Mouse (Mus musculus): ENCODE results near the gene Otub2. TPM values are rescaled to one million over a fixed set of nuclear protein-coding genes. Genes with fewer than 3 reads are reported as not detected.

The Otub2 gene
- polyA plus RNA-seq, 1 experiment from 2014 or later: 12.2 TPM

DNA sequence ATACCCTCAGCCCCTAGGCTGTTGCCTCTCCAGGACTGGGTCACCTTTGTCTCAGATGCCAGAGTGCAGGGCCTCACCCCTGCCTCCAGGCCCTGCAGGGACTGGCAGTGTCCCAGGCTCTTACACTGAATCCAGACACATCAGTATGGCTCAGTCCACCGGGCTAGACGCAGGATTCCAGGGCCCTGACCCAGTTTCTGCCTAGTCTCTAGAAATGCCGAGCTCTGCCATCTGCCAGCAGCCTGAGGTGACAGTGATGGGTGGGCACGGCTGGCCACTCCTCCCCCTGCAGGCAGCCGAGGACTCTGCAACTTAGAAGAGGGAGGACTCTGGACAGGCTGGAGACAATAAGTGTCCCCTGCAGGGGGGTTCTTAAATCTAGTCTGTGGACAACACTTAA is 34.9 kb upstream of the Otub2 start:
- Histone ChIP-seq H3K9me3 (replicated peaks; ENCODE audit: control insufficient read depth, low read length) (no peaks in the 10 kb centered on the region), H3K36me3 (replicated peaks; ENCODE audit: control insufficient read depth, insufficient read depth, low read depth, low read length) (no peaks in the 10 kb centered on the region), H3K27me3 (ENCODE audit: control insufficient read depth, insufficient read depth, low read length) (no peaks in the 10 kb centered on the region), H3K4me3 (ENCODE audit: low read depth, low read length) (no peak overlapping the region), H3K9ac (replicated peaks; ENCODE audit: low read length) (no peak overlapping the region), H3K4me1 (ENCODE audit: control insufficient read depth, insufficient read depth, low read length) (no peaks in the 10 kb centered on the region), H3K4me2 (ENCODE audit: low read depth, low read length) (no peak overlapping the region), H3K27ac (replicated peaks; ENCODE audit: low read depth, low read length) (no peak overlapping the region)
- DNase-seq (ENCODE audit: low spot score) (peak; percentile 15), ATAC-seq (replicated peaks; ENCODE audit: insufficient number of reproducible peaks, low FRiP score, low TSS enrichment, low read depth) (no peak)
- WGBS: 14% methylated on average over 5 of the region's 5 CpGs

DNA sequence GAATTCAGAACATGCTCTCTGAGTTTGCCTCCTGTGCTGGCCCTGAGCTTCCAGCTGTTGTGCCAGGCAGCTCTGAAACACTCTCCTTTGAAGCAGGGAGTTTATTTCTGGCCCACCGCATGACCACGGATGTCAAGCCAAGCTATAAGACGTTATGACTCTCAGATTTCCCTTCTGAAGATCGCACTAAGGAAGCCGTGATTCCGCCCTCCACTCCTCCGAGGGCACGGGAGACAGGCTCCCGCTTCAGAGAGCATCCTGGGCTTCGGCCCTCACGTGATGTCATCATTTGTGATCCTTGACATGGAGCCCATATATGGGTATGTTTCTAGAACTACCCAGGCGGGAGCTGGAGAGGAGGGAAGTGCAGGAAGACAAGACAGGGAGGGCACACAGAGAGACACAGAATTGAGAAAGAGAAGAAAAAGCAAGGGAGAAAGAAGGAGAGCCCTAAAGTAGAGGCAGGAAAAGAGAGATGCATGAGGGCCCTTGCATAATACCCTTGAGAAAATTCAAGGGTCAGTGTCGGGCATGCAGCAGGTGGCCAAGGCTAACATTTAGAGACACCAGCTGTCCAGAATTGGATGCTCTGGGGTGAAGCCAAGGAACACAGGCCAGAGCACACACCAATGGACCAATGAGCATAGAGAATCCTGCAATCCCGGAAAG is 32.6 kb upstream of the Otub2 start, which contains the start of gene Asb2:
Asb2 (minus strand) TSS at position 256 of the 669 bp plus-strand sequence.
- no peaks in the 10 kb centered on the region for H3K36me3 ChIP-seq (replicated peaks; ENCODE audit: control insufficient read depth, insufficient read depth, low read depth, low read length)
- ATAC-seq (replicated peaks; ENCODE audit: insufficient number of reproducible peaks, low FRiP score, low TSS enrichment, low read depth) (no peak), DNase-seq (ENCODE audit: low spot score) (no peak)
- no peak within 1 kb of the TSS for H3K4me2 ChIP-seq (ENCODE audit: low read depth, low read length)
- no peak within 1 kb of the TSS for H3K4me3 ChIP-seq (ENCODE audit: low read depth, low read length)
- no peaks in the 10 kb centered on the region for H3K9me3 ChIP-seq (replicated peaks; ENCODE audit: control insufficient read depth, low read length)
- no peaks in the 10 kb centered on the region for H3K27me3 ChIP-seq (ENCODE audit: control insufficient read depth, insufficient read depth, low read length)
- H3K4me1 ChIP-seq (ENCODE audit: control insufficient read depth, insufficient read depth, low read length): no peaks in the 10 kb centered on the region
- H3K9ac ChIP-seq (replicated peaks; ENCODE audit: low read length): no peak within 1 kb of the TSS
- 78% methylated on average over 14 of the region's 14 CpGs for WGBS
- H3K27ac ChIP-seq (replicated peaks; ENCODE audit: low read depth, low read length): no peak within 1 kb of the TSS

DNA sequence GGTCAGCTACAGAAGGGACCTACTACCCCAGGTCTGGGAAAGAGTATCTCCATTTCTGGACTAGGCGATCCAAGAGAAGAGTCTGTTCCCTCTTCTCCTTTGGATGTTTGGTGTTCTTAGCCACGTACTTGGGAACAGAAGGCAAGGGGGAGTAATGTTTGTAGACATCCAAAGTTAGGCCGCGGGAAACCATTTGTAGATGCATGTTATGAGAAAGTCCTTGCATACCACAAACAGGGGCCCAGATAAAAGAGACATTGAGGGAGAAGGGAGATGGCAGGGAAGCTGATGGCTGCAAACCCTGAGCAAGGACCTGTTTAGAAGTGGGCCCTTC is 32.1 kb upstream of the Otub2 start:
- Histone ChIP-seq H3K9ac (replicated peaks; ENCODE audit: low read length) (no peak overlapping the region), H3K27ac (replicated peaks; ENCODE audit: low read depth, low read length) (no peak overlapping the region), H3K27me3 (ENCODE audit: control insufficient read depth, insufficient read depth, low read length) (no peaks in the 10 kb centered on the region), H3K4me2 (ENCODE audit: low read depth, low read length) (no peak overlapping the region), H3K36me3 (replicated peaks; ENCODE audit: control insufficient read depth, insufficient read depth, low read depth, low read length) (no peaks in the 10 kb centered on the region), H3K9me3 (replicated peaks; ENCODE audit: control insufficient read depth, low read length) (no peaks in the 10 kb centered on the region), H3K4me3 (ENCODE audit: low read depth, low read length) (no peak overlapping the region), H3K4me1 (ENCODE audit: control insufficient read depth, insufficient read depth, low read length) (no peaks in the 10 kb centered on the region)
- DNase-seq (ENCODE audit: low spot score) (no peak), ATAC-seq (replicated peaks; ENCODE audit: insufficient number of reproducible peaks, low FRiP score, low TSS enrichment, low read depth) (no peak)
- 92% methylated on average over 4 of the region's 4 CpGs for WGBS

DNA sequence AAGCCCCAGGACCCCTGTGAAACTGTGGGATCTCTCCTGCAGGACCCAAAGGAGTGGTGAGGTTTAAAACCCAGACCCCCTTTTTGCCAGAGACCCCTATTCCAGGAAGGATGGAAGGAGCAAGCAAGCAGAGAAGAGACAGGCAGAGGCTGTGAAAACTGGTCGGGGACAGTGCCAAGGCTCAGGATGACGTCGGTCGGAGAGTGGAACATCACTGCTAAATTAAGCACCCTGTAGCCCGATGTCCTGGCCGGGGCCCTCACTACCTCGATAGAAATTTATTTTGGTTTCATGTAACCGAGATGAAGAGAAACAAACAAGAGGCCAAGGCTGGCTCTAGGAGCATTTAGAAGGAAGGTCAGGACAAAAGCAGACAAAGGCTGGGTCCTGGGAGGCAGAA is 30.3 kb upstream of the Otub2 start:
- H3K9ac ChIP-seq (replicated peaks; ENCODE audit: low read length): no peak overlapping the region
- H3K4me2 ChIP-seq (ENCODE audit: low read depth, low read length): no peak overlapping the region
- no peaks in the 10 kb centered on the region for H3K27me3 ChIP-seq (ENCODE audit: control insufficient read depth, insufficient read depth, low read length)
- no peaks in the 10 kb centered on the region for H3K4me1 ChIP-seq (ENCODE audit: control insufficient read depth, insufficient read depth, low read length)
- WGBS: 68% methylated on average over 8 of the region's 8 CpGs
- H3K36me3 ChIP-seq (replicated peaks; ENCODE audit: control insufficient read depth, insufficient read depth, low read depth, low read length): no peaks in the 10 kb centered on the region
- DNase-seq (ENCODE audit: low spot score): no peak
- no peaks in the 10 kb centered on the region for H3K9me3 ChIP-seq (replicated peaks; ENCODE audit: control insufficient read depth, low read length)
- H3K4me3 ChIP-seq (ENCODE audit: low read depth, low read length): no peak overlapping the region
- H3K27ac ChIP-seq (replicated peaks; ENCODE audit: low read depth, low read length): no peak overlapping the region
- no peak for ATAC-seq (replicated peaks; ENCODE audit: insufficient number of reproducible peaks, low FRiP score, low TSS enrichment, low read depth)

DNA sequence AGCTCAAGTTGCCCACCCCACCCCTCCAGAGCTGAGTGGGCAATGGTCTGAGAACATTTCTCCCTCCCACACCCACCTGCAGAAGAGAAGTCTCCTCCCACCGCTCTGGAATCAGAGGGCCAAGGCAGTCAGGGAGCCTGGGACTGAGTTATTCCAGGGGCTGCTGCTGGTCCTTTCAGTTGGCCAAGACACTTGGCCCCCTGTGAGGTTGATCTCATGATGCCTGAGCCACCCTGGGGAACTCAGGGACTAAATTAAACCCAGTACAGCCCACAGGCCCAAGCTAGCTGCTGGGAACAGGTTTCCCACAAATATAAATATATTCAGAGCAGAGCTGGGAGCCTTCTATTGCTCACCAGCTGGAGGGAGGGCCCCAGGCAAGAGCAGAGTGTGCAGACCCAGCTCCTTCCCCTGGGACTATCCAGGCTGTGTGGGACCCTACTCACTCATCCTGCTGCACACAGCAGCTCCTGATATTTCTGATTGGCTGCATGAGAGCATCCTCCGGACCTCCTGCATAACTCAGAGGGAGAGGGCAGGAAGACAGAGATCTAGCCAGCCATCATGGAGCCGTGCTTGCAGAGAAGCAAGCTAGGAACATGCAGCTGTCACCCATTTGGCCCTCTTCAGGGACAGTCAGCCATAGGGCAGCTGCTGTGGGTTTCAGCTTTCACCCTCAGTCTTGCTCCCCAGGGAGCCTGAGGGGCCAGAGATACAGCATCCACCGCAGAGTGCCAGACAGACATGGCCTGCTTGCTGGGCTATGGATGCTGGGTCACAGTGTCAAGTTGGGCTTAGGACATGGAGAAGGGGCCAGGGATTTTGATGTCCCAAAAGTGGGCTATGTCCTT is 29.3 kb upstream of the Otub2 start:
- Histone ChIP-seq H3K27ac (replicated peaks; ENCODE audit: low read depth, low read length) (no peak overlapping the region), H3K4me2 (ENCODE audit: low read depth, low read length) (no peak overlapping the region), H3K27me3 (ENCODE audit: control insufficient read depth, insufficient read depth, low read length) (no peaks in the 10 kb centered on the region), H3K9me3 (replicated peaks; ENCODE audit: control insufficient read depth, low read length) (no peaks in the 10 kb centered on the region), H3K4me1 (ENCODE audit: control insufficient read depth, insufficient read depth, low read length) (no peaks in the 10 kb centered on the region), H3K36me3 (replicated peaks; ENCODE audit: control insufficient read depth, insufficient read depth, low read depth, low read length) (no peaks in the 10 kb centered on the region), H3K9ac (replicated peaks; ENCODE audit: low read length) (no peak overlapping the region), H3K4me3 (ENCODE audit: low read depth, low read length) (no peak overlapping the region)
- ATAC-seq (replicated peaks; ENCODE audit: insufficient number of reproducible peaks, low FRiP score, low TSS enrichment, low read depth) (peak; percentile 44; the same call in 1 of the 2 replicates), DNase-seq (ENCODE audit: low spot score) (no peak)
- 46% methylated on average over 4 of the region's 4 CpGs for WGBS

DNA sequence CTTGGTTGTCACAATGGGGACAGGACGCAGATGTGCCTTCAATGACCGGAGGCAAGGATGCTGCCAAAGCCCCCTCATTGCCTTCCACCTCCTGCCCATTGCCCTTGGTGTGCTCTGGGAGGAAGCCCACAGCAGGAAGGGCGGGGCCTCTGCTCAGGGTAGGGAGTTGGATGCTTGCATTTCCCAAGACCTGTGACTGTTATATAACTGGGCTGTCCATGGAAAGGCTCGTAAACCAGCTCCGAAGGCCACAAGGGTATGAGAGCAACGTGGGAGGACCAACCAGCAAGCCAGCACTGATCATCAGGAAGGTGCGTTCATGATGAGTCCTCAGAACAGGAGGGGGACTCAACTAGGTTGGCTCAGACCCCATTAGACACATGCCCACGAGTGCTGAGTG is 27.7 kb upstream of the Otub2 start:
- no peak for ATAC-seq (replicated peaks; ENCODE audit: insufficient number of reproducible peaks, low FRiP score, low TSS enrichment, low read depth)
- no peak for DNase-seq (ENCODE audit: low spot score)
- H3K27me3 ChIP-seq (ENCODE audit: control insufficient read depth, insufficient read depth, low read length): no peaks in the 10 kb centered on the region
- H3K27ac ChIP-seq (replicated peaks; ENCODE audit: low read depth, low read length): no peak overlapping the region
- H3K9ac ChIP-seq (replicated peaks; ENCODE audit: low read length): no peak overlapping the region
- no peaks in the 10 kb centered on the region for H3K4me1 ChIP-seq (ENCODE audit: control insufficient read depth, insufficient read depth, low read length)
- WGBS: 87% methylated on average over 8 of the region's 8 CpGs
- H3K36me3 ChIP-seq (replicated peaks; ENCODE audit: control insufficient read depth, insufficient read depth, low read depth, low read length): no peaks in the 10 kb centered on the region
- no peak overlapping the region for H3K4me2 ChIP-seq (ENCODE audit: low read depth, low read length)
- H3K4me3 ChIP-seq (ENCODE audit: low read depth, low read length): no peak overlapping the region
- H3K9me3 ChIP-seq (replicated peaks; ENCODE audit: control insufficient read depth, low read length): no peaks in the 10 kb centered on the region

GRCm38 (mm10) chr12:103361539-103362307 is 26.8 kb upstream of the Otub2 start:
- H3K36me3 ChIP-seq (replicated peaks; ENCODE audit: control insufficient read depth, insufficient read depth, low read depth, low read length): no peaks in the 10 kb centered on the region
- no peak overlapping the region for H3K4me2 ChIP-seq (ENCODE audit: low read depth, low read length)
- H3K9me3 ChIP-seq (replicated peaks; ENCODE audit: control insufficient read depth, low read length): no peaks in the 10 kb centered on the region
- ATAC-seq (replicated peaks; ENCODE audit: insufficient number of reproducible peaks, low FRiP score, low TSS enrichment, low read depth) (no peak), DNase-seq (ENCODE audit: low spot score) (no peak)
- H3K4me3 ChIP-seq (ENCODE audit: low read depth, low read length): no peak overlapping the region
- no peak overlapping the region for H3K27ac ChIP-seq (replicated peaks; ENCODE audit: low read depth, low read length)
- 83% methylated on average over 17 of the region's 17 CpGs for WGBS
- no peak overlapping the region for H3K9ac ChIP-seq (replicated peaks; ENCODE audit: low read length)
- no peaks in the 10 kb centered on the region for H3K27me3 ChIP-seq (ENCODE audit: control insufficient read depth, insufficient read depth, low read length)
- H3K4me1 ChIP-seq (ENCODE audit: control insufficient read depth, insufficient read depth, low read length): no peaks in the 10 kb centered on the region

DNA sequence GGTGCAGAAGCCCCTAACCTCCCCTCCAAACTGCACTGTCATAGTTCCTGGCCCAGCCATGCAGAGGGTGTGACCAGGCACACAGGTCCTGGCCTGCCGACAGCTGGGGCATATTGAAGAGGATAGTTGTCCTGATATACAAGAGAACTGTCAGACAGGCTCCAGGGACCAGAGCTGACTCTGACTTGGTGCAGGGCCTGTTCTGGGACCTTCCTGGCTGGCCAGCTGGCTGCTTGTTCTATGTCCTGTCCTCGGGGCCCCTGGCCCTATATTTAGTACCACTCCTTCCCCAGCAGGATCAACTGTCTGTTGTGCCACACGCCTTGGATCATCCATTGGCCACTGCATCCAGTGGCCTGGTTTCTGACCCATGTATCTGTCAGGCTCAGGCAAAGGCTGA is 26.1 kb upstream of the Otub2 start:
- DNase-seq (ENCODE audit: low spot score) (no peak), ATAC-seq (replicated peaks; ENCODE audit: insufficient number of reproducible peaks, low FRiP score, low TSS enrichment, low read depth) (no peak)
- Histone ChIP-seq H3K27me3 (ENCODE audit: control insufficient read depth, insufficient read depth, low read length) (no peaks in the 10 kb centered on the region), H3K4me3 (ENCODE audit: low read depth, low read length) (no peak overlapping the region), H3K36me3 (replicated peaks; ENCODE audit: control insufficient read depth, insufficient read depth, low read depth, low read length) (no peaks in the 10 kb centered on the region), H3K9me3 (replicated peaks; ENCODE audit: control insufficient read depth, low read length) (no peaks in the 10 kb centered on the region), H3K27ac (replicated peaks; ENCODE audit: low read depth, low read length) (no peak overlapping the region), H3K4me2 (ENCODE audit: low read depth, low read length) (no peak overlapping the region), H3K9ac (replicated peaks; ENCODE audit: low read length) (no peak overlapping the region), H3K4me1 (ENCODE audit: control insufficient read depth, insufficient read depth, low read length) (no peaks in the 10 kb centered on the region)
- WGBS: 72% methylated on average over 3 of the region's 3 CpGs
